Mouse (Mus musculus) adrenal gland, adult (tissue): ENCODE measurements around the gene Sfswap.

Experiments
- DNase-seq, 2 experiments: peaks; one replicate each; pipeline ENCODE4 v3.0.0; 2022 to 2023; ENCODE audit warnings: low spot score in 1 of 2; ENCODE audit not compliant: inconsistent age in 2 of 2

Sfswap gene

DNA sequence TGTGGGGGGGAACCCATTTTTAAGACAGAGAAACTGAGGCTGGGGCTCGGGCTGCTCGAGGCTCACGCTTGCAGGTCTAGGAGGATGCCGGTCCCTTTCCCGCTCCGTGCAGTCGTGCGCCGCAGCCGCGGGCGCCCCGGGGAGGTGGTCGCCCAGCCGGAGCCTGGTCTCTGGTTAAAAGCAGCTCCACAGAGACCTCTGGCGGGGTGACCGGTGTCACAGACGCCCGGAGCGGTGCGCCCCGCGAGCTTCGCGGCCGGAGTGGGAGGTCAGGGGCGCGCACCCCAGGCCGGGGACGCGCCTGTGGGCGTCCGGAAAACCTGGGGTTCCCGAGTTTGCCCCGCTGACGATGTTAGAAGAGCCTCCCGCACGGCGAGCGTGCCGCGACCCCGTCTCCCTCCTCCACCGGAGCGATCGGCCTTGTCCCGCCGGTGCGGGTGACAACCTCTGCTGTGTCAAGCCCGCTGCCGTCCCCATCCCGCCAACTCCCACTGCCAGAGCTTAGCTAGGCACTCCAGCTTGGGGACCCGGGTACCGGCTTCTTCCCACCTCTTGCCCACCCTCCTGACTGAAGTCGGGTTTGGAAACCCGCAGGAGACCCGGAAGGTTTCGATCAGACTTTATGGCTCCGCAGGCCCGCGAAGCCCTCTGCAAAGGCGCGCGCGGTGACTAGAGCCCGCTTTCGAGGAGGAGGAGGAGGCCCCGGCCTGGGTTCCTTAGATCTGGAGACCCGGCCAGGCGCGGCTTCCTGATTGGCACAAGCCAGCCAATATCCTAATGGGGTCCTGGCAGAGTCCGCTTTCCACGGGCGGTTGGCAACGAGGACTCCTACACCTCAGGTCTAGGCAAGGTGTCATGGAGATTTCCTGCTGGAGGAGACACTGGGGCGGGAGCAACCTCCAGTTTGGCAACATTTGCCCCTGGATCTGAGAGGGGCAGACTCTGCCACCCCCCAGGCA lies 83.8 kb downstream of the Sfswap start:
- peak; percentile 31 to 68 for DNase-seq

DNA sequence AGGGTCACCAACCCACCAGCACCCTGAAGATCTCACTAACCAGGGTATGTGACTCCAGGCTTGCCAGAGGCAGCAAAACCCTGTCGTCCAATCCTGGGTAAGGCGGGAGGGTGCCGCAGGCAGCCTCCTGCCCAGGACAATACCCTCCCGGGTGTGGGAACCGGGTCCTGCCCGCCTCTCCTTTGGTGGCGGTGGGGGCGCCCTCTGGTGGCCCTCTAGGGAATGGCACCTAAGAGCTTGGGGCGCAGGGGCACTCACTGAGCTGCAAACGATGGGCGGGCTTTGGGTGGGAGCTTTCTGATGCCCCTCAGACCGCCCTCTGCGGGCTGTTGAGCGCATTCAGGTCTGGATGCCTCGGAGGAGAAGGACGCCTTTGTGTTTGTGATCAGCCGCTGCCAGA lies 85.0 kb downstream of the Sfswap start:
- DNase-seq = peak; percentile 80 to 92

DNA sequence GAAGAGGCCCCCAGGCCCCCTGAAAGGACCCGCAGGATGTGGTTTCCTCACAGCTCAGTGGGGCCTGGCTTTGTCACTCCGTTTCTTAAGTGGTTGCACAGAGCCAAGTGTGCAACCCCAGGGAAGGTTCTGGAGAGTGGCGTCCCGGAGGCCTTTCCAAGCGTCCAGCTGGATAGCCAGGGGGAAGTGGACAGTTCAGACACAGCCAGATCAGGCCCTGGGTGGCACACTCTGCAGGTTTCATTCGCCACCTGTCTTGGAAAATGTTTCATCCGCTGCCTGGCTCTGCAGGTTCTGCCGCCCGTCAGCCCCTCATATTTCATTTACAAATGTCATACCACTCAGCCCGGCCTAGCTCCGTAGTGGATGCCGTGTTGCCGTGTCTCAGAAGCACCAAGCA lies 85.5 kb downstream of the Sfswap start:
- no peak for DNase-seq

DNA sequence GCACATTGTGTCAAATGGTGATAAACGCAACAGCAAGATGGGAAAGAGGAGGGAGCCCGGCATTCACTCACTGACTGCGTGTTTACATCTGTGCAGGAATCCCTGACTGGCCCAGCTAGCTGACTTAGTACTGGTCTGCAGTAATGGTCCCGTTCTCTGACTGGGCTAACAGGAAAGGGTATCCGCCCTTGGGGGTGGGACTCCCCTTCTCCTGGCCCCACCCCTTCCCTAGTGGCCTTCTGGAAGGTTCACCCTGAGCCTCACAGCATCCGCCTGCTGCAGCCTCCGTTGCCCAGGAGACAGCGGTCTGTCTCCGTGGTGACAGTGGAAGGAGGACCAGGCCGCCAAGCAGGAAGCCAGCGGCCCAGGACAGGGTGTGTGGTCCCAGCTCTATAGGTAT lies 89.9 kb downstream of the Sfswap start:
- no peak for DNase-seq

GRCm38 (mm10) chr5:129594116-129595114 lies 93.4 kb downstream of the Sfswap start:
- peak; percentile 76 to 93 for DNase-seq

GRCm38 (mm10) chr5:129602071-129602487 lies 101.1 kb downstream of the Sfswap start:
- peak in 1 of 2 experiments; percentile 67 for DNase-seq

DNA sequence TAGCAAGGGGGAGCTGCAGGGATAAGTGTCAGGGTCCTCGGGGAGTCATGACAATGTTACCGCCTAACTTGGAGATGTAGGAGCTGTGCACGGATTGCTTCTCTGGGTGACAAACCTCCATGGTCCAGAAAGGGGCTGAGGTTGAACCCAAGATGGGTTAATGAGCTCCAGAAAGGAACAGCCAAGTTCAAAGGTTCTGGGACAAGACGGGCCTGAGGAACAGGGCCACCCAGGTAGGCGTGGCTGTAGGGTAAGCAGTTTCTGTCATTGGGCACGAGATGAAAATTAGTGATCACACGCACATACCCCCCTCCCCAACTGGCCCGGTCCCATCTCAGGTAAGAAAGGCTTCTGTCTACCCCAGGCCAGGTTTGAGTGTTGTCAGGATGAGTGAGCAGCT lies 106.5 kb downstream of the Sfswap start:
- DNase-seq = no peak

DNA sequence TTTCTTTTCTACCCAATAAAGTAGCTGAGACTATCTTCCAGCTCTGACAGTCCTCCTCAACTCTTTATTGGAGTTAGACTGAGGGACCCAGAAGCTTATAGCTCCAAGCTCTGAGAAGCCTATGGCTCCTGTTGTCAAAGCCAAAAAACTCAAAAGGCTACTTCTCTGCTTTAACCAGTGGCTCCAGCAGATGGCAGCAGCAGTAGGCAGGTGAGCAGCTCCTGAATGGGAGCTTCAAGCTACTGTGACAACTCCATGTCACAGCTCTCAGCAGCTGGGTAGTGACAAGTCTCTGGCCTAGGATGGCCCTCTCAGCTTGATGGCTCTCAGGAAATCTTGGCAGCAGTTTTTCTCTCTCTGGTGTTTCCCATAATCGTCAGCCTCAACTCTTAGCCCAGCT lies 110.0 kb downstream of the Sfswap start:
- DNase-seq = peak; percentile 68 to 89

- peak in 1 of 2 experiments; percentile 49 for DNase-seq
Observed at GRCm38 (mm10) chr5:129620600-129620999, 119.6 kb downstream of the Sfswap start.
